Mouse (Mus musculus) C2C12 (cell line): Measurements from ENCODE around the gene Slc2a10.

Experiments
- CEBPB ChIP-seq: IDR thresholded peaks from one replicate; pipeline ENCODE4 v1.6.1; 2011; ENCODE audit warnings: low read depth, mild to moderate bottlenecking, control low read depth, moderate library complexity
- CTCF ChIP-seq: IDR thresholded peaks from one replicate; pipeline ENCODE4 v1.5.1; 2011; ENCODE audit not compliant: control insufficient read depth, insufficient read depth, insufficient read length
- FOSL1 ChIP-seq: IDR thresholded peaks from one replicate; pipeline ENCODE4 v1.8.0; 2011; ENCODE audit warnings: mild to moderate bottlenecking, low read length; ENCODE audit not compliant: poor library complexity, insufficient read depth, severe bottlenecking
- MAX ChIP-seq: IDR thresholded peaks from one replicate; pipeline ENCODE4 v1.6.1; 2011; ENCODE audit warnings: mild to moderate bottlenecking, control low read depth
- MYOD1 ChIP-seq: IDR thresholded peaks from one replicate; pipeline ENCODE4 v1.6.1; 2011; ENCODE audit warnings: low read depth; ENCODE audit not compliant: control insufficient read depth, insufficient read length
- MYOG ChIP-seq: IDR thresholded peaks from one replicate; pipeline ENCODE4 v1.6.1; 2011; ENCODE audit not compliant: control insufficient read depth, insufficient read length; ENCODE audit errors: extremely low read depth
- USF1 ChIP-seq: IDR thresholded peaks from one replicate; pipeline ENCODE4 v1.6.1; 2011; ENCODE audit warnings: low read depth, mild to moderate bottlenecking, control low read depth, moderate library complexity

- TF ChIP-seq CTCF = no peak
- TF ChIP-seq USF1 = no peak
- no peak for TF ChIP-seq MAX
- TF ChIP-seq FOSL1 = no peak
- no peak for TF ChIP-seq CEBPB
- no peak for TF ChIP-seq MYOG
- TF ChIP-seq MYOD1 = no peak
Measured at GRCm38 (mm10) chr2:165509686-165510085, 6.1 kb downstream of the Slc2a10 start.
